ENCODE assay signal across 13 mouse cellular contexts in the genomic region with DNA sequence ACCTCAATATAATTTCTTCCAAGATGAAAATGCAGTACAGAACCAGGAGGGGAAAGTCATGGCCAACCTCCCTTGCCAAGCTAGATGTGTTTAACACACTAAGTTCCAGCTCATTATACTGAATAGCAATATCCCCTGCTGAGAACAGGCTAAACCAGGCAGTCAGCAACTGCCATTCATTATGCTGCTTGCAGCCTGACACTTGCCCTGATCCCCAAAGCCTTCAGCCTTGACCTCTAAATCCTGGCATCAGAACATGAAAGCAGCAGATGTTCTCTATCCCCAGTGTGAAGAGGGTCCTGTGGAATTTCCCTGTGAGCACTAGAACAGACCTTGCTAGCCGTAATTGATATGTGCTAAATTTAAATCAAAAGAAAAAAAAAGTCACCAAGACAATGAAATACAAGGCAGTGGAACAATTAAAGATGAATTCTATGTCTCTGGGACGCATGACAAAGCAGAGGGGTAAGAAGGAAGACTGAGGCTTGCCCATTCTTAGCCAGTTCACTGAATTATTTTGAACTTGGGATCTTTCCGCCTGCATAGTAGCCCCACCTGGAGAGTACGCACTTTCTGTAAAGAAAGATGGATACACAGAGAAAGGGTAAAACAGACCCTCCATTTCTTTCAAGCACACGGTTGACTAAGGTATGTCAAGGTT. TPM values are rescaled to one million over a fixed set of nuclear protein-coding genes. Genes with fewer than 3 reads are reported as not detected.
A peak's percentile ranks its signal among the peaks of the same experiment; 100 is the strongest.
DNase-seq lines count a peak whose midpoint lies in the region; ATAC-seq lines count a peak whose summit lies in the region.
"Had no signal": no experiment of that assay in that cellular context is flagged by ENCODE, and none has a peak within 500 bp of the region (broad histone marks: within the 10 kb centered on the region; RNA-seq: fewer than 3 reads in every experiment).

No protein-coding gene starts in this region.

- no peak overlapping the region for H3K4me3 ChIP-seq in embryonic facial prominence, embryonic 12.5 days
- no peak overlapping the region for H3K4me3 ChIP-seq in hindbrain, embryonic 16.5 days (ENCODE audit: low read length)
- H3K4me3 ChIP-seq in midbrain, embryonic 15.5 days = no peak overlapping the region
- H3K4me3 ChIP-seq: erythroblast, embryonic 14.5 days; megakaryocyte, embryonic 14.5 days had no signal

- H3K9ac ChIP-seq in embryonic facial prominence, embryonic 12.5 days = no peak overlapping the region
- H3K9ac ChIP-seq in hindbrain, embryonic 16.5 days (ENCODE audit: low read depth, low read length) = no peak overlapping the region
- H3K9ac ChIP-seq in midbrain, embryonic 15.5 days = no peak overlapping the region
- H3K9ac ChIP-seq: liver, postnatal 0 days had no signal

- H3K4me1 ChIP-seq in embryonic facial prominence, embryonic 12.5 days = peaks cover 15% of the 10 kb centered on the region; the same call in 1 of the 2 replicates
- peaks cover 4% of the 10 kb centered on the region for H3K4me1 ChIP-seq in hindbrain, embryonic 16.5 days (ENCODE audit: control insufficient read depth, insufficient read depth, low read depth, low read length)
- H3K4me1 ChIP-seq in midbrain, embryonic 15.5 days = peaks cover 14% of the 10 kb centered on the region

- peak; percentile 17 for DNase-seq in adrenal gland, postnatal 14 days
- no peak for DNase-seq in adrenal gland, adult 8-10 months
- no peak for DNase-seq in cerebellum, adult 9-11 months
- DNase-seq in cerebellum, adult 11-12 months = no peak
- no peak for DNase-seq in lung, postnatal 4 days
- DNase-seq: cerebellum, adult 11 months; kidney, postnatal 25 days; liver, postnatal 0 days had no signal

- WGBS in embryonic facial prominence, embryonic 12.5 days = 65% methylated on average over 5 of the region's 5 CpGs
- 68% methylated on average over 5 of the region's 5 CpGs for WGBS in hindbrain, embryonic 16.5 days
- WGBS in midbrain, embryonic 15.5 days = 53% methylated on average over 5 of the region's 5 CpGs

- H3K4me2 ChIP-seq in embryonic facial prominence, embryonic 12.5 days (replicated peaks) = no peak overlapping the region
- H3K4me2 ChIP-seq in hindbrain, embryonic 16.5 days (ENCODE audit: low read length) = no peak overlapping the region
- H3K4me2 ChIP-seq in midbrain, embryonic 15.5 days = no peak overlapping the region

- H3K9me3 ChIP-seq in embryonic facial prominence, embryonic 12.5 days = no peaks in the 10 kb centered on the region
- no peaks in the 10 kb centered on the region; the same call in 1 of the 2 replicates for H3K9me3 ChIP-seq in hindbrain, embryonic 16.5 days (ENCODE audit: control insufficient read depth, low read length)
- peaks cover 6% of the 10 kb centered on the region; the same call in 1 of the 2 replicates for H3K9me3 ChIP-seq in midbrain, embryonic 15.5 days
- H3K9me3 ChIP-seq: megakaryocyte, embryonic 14.5 days had no signal

- H3K36me3 ChIP-seq in embryonic facial prominence, embryonic 12.5 days = no peaks in the 10 kb centered on the region
- H3K36me3 ChIP-seq in hindbrain, embryonic 16.5 days (ENCODE audit: control insufficient read depth, insufficient read depth, low read length) = no peaks in the 10 kb centered on the region
- H3K36me3 ChIP-seq in midbrain, embryonic 15.5 days (replicated peaks) = no peaks in the 10 kb centered on the region

- H3K27me3 ChIP-seq in embryonic facial prominence, embryonic 12.5 days = no peaks in the 10 kb centered on the region
- no peaks in the 10 kb centered on the region for H3K27me3 ChIP-seq in hindbrain, embryonic 16.5 days (replicated peaks; ENCODE audit: control insufficient read depth, insufficient read depth, low read length)
- no peaks in the 10 kb centered on the region for H3K27me3 ChIP-seq in midbrain, embryonic 15.5 days (replicated peaks)

- peak; percentile 65; the same call in 1 of the 2 replicates for ATAC-seq in embryonic facial prominence, embryonic 12.5 days (ENCODE audit: insufficient number of reproducible peaks, insufficient read depth, low FRiP score, low TSS enrichment)
- peak; percentile 36; the same call in 1 of the 2 replicates for ATAC-seq in hindbrain, embryonic 16.5 days
- peak; percentile 53; the same call in 1 of the 2 replicates for ATAC-seq in midbrain, embryonic 15.5 days (replicated peaks)
- ATAC-seq: liver, postnatal 0 days had no signal

- no peak overlapping the region for H3K27ac ChIP-seq in embryonic facial prominence, embryonic 12.5 days
- H3K27ac ChIP-seq in hindbrain, embryonic 16.5 days (ENCODE audit: low read depth, low read length) = no peak overlapping the region
- no peak overlapping the region for H3K27ac ChIP-seq in midbrain, embryonic 15.5 days

RNA-seq across cellular contexts. Expression of gene Slc7a11, which starts 56.7 kb away (rescaled TPM):
- total RNA-seq in adrenal gland, postnatal 14 days (2021) = 0.41 and 0.63 TPM in 2 replicates
- total RNA-seq in adrenal gland, adult 8-10 months (2022) = under 1 TPM; 0.52 to 0.78 (median 0.61) TPM
- polyA plus RNA-seq in embryonic facial prominence, embryonic 12.5 days (2016; fragmentation: Nextera tagmentation; extraction: Ambion mirVana) = 1.2 TPM in 2 replicates
- 3.4 and 3.8 TPM in 2 replicates for polyA plus RNA-seq in hindbrain, embryonic 16.5 days (2015; fragmentation: Nextera tagmentation; extraction: Ambion mirVana)
- 2.2 and 2.5 TPM in 2 replicates for polyA plus RNA-seq in midbrain, embryonic 15.5 days (2015; fragmentation: Nextera tagmentation; extraction: Ambion mirVana)
- polyA plus RNA-seq: erythroblast, embryonic 14.5 days had no signal
